Mouse (Mus musculus): ENCODE data around the gene Gm10260. TPM values are rescaled to one million over a fixed set of nuclear protein-coding genes. Genes with fewer than 3 reads are reported as not detected.

The Gm10260 gene
- polyA plus RNA-seq, 1 experiment, result 1.5 TPM

DNA sequence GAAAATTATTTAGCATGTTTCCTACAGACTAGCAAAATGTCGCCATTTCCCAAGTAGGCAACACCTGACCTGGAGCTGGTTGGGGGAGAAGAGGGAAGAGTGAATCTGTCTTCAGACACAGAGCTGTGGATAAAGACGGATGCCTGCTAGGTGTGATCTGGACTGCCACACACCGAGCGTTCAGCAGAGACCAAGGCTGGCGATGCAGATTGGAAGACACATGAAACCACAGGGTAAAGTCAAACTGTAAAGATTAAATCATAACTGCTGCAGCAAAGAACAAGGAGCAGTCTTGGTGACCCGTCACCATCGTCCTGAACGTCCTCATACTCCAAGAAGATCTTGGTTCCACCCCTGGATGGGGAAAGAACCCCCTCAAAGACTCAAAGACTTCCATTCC, 15.5 kb upstream of the Gm10260 start:
- Histone ChIP-seq H3K4me3 (replicated peaks; ENCODE audit: extremely low read depth, low read depth, low read length) (no peak overlapping the region), H3K4me1 (ENCODE audit: control insufficient read depth, insufficient read depth, low read length) (peaks cover 8% of the 10 kb centered on the region)
- TF ChIP-seq CTCF (IDR thresholded peaks at IDR 0.05; ENCODE audit: insufficient read depth, low read length) (no peak), POLR2A (IDR thresholded peaks at IDR 0.05; ENCODE audit: borderline replicate concordance, extremely low read depth, low read depth, low read length) (no peak)
- DNase-seq, result no peak
- 94% methylated on average over 8 of the region's 8 CpGs for WGBS

DNA sequence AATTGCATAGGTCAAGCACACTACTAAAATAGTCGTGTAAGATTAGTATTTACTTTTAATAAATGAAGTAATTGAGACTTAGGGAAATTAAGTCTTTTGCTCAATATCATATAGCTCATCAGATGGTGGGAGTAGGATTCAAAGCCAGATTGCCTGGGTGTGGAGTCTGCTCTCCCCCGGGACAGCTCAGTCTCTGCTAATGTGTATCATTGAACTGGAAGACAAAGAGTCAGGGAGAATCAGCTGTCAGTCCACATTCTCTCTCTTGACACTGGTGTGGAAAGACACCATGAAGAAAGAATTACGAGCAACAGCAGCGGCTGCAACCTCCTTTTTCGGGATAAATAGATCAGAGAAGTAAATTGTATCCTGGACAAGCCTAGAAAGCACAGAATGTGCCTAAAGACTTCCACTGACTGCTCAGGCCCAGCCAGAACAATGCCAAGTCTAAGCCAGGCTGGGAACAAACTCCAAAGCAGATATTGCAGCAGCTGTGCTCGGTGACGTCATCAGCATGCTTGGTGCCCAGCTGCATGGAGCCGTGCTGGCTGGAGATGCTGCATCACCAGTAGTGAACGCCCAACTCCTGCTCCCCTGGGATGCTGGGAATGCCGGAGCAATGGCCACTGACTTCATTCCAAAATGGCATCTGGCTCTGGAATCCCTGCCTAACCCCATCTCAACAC, 14.5 kb upstream of the Gm10260 start:
- no peak overlapping the region for H3K4me3 ChIP-seq (replicated peaks; ENCODE audit: extremely low read depth, low read depth, low read length)
- TF ChIP-seq POLR2A (IDR thresholded peaks at IDR 0.05; ENCODE audit: borderline replicate concordance, extremely low read depth, low read depth, low read length), result no peak
- H3K4me1 ChIP-seq (ENCODE audit: control insufficient read depth, insufficient read depth, low read length), result peaks cover 4% of the 10 kb centered on the region; the same call in 1 of the 2 replicates
- 73% methylated on average over 10 of the region's 10 CpGs for WGBS
- no peak for DNase-seq

DNA sequence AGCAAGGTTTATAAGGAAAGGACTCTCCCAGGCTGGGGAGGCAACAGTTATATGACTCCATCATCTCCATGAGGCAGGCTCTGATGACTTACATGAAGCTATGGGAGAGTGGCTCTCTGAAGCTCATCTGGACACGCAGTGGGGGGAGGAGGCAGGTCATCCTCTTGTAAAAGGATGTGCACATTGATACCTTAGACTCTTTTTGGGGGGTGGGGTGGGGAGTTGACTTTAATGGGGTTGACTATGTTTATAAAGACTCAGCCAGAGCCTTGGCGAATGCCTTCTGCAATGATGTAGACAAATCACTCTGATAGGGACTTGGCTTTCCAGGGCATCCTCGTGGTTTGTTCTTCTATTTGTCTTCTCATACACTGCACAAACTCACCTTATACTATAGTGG, 8.8 kb upstream of the Gm10260 start:
- Histone ChIP-seq H3K4me3 (replicated peaks; ENCODE audit: extremely low read depth, low read depth, low read length) (no peak overlapping the region), H3K4me1 (ENCODE audit: control insufficient read depth, insufficient read depth, low read length) (no peaks in the 10 kb centered on the region)
- 77% methylated on average over 3 of the region's 3 CpGs for WGBS
- no peak for TF ChIP-seq POLR2A (IDR thresholded peaks at IDR 0.05; ENCODE audit: borderline replicate concordance, extremely low read depth, low read depth, low read length)
- no peak for TF ChIP-seq CTCF (IDR thresholded peaks at IDR 0.05; ENCODE audit: insufficient read depth, low read length)
- DNase-seq, result no peak

DNA sequence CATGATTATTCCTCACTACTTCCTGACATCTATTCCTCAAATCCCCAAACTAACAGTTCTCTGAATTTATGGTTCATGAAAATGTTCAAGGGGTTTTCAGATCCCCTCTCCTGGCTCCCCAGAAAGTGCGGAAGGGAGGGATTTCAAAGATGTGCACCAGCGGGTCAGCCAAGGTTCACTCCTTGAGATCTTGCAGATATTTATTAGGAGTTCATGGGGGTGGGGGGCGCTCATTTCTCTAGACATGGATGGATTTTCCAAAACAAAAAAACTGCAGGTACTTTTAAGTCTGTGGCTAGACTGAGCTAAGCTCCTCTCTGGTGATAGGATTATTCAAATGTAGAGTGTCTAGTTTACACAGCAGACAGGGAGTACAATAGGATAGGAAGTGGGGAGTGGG, 8.4 kb upstream of the Gm10260 start:
- DNase-seq, result no peak
- no peak for TF ChIP-seq CTCF (IDR thresholded peaks at IDR 0.05; ENCODE audit: insufficient read depth, low read length)
- TF ChIP-seq POLR2A (IDR thresholded peaks at IDR 0.05; ENCODE audit: borderline replicate concordance, extremely low read depth, low read depth, low read length), result no peak
- H3K4me1 ChIP-seq (ENCODE audit: control insufficient read depth, insufficient read depth, low read length), result no peaks in the 10 kb centered on the region
- no peak overlapping the region for H3K4me3 ChIP-seq (replicated peaks; ENCODE audit: extremely low read depth, low read depth, low read length)
- WGBS, result 86% methylated on average over 3 of the region's 3 CpGs

GRCm38 (mm10) chr13:97768046-97768682, 7.7 kb upstream of the Gm10260 start:
- H3K4me1 ChIP-seq (ENCODE audit: control insufficient read depth, insufficient read depth, low read length), result no peaks in the 10 kb centered on the region
- DNase-seq, result no peak
- no peak for TF ChIP-seq POLR2A (IDR thresholded peaks at IDR 0.05; ENCODE audit: borderline replicate concordance, extremely low read depth, low read depth, low read length)
- TF ChIP-seq CTCF (IDR thresholded peaks at IDR 0.05; ENCODE audit: insufficient read depth, low read length), result no peak
- 78% methylated on average over 7 of the region's 7 CpGs for whole genome bisulfite sequencing
- H3K4me3 ChIP-seq (replicated peaks; ENCODE audit: extremely low read depth, low read depth, low read length), result no peak overlapping the region

- DNase-seq, result no peak
- 85% methylated on average over 3 of the region's 3 CpGs for WGBS
- Histone ChIP-seq H3K4me1 (ENCODE audit: control insufficient read depth, insufficient read depth, low read length) (no peaks in the 10 kb centered on the region), H3K4me3 (replicated peaks; ENCODE audit: extremely low read depth, low read depth, low read length) (no peak overlapping the region)
- no peak for TF ChIP-seq POLR2A (IDR thresholded peaks at IDR 0.05; ENCODE audit: borderline replicate concordance, extremely low read depth, low read depth, low read length)
- no peak for TF ChIP-seq CTCF (IDR thresholded peaks at IDR 0.05; ENCODE audit: insufficient read depth, low read length)
These were observed 6.2 kb upstream of the Gm10260 start for GRCm38 (mm10) chr13:97766600-97766999.

- 87% methylated on average over 2 of the region's 2 CpGs for WGBS
- TF ChIP-seq POLR2A (IDR thresholded peaks at IDR 0.05; ENCODE audit: borderline replicate concordance, extremely low read depth, low read depth, low read length) (no peak), CTCF (IDR thresholded peaks at IDR 0.05; ENCODE audit: insufficient read depth, low read length) (no peak)
- no peak for DNase-seq
These were observed 5.5 kb upstream of the Gm10260 start for GRCm38 (mm10) chr13:97765913-97766312.

GRCm38 (mm10) chr13:97764067-97764466, 3.6 kb upstream of the Gm10260 start:
- H3K4me3 ChIP-seq (replicated peaks; ENCODE audit: extremely low read depth, low read depth, low read length), result no peak overlapping the region
- no peak for DNase-seq
- 56% methylated on average over 7 of the region's 7 CpGs for WGBS
- H3K4me1 ChIP-seq (ENCODE audit: control insufficient read depth, insufficient read depth, low read length), result no peaks in the 10 kb centered on the region
- TF ChIP-seq POLR2A (IDR thresholded peaks at IDR 0.05; ENCODE audit: borderline replicate concordance, extremely low read depth, low read depth, low read length) (no peak), CTCF (IDR thresholded peaks at IDR 0.05; ENCODE audit: insufficient read depth, low read length) (no peak)

More at GRCm38 (mm10) chr13:97765913-97766312, 5.5 kb upstream of the Gm10260 start:
- H3K4me3 ChIP-seq (replicated peaks; ENCODE audit: extremely low read depth, low read depth, low read length), result no peak overlapping the region
- H3K4me1 ChIP-seq (ENCODE audit: control insufficient read depth, insufficient read depth, low read length), result no peaks in the 10 kb centered on the region

- 70% methylated on average over 6 of the region's 6 CpGs for WGBS
- TF ChIP-seq CTCF (IDR thresholded peaks at IDR 0.05; ENCODE audit: insufficient read depth, low read length) (no peak), POLR2A (IDR thresholded peaks at IDR 0.05; ENCODE audit: borderline replicate concordance, extremely low read depth, low read depth, low read length) (no peak)
- Histone ChIP-seq H3K4me3 (replicated peaks; ENCODE audit: extremely low read depth, low read depth, low read length) (no peak overlapping the region), H3K4me1 (ENCODE audit: control insufficient read depth, insufficient read depth, low read length) (no peaks in the 10 kb centered on the region)
- DNase-seq, result no peak
These were observed 3.0 kb upstream of the Gm10260 start for GRCm38 (mm10) chr13:97763436-97763835.

DNA sequence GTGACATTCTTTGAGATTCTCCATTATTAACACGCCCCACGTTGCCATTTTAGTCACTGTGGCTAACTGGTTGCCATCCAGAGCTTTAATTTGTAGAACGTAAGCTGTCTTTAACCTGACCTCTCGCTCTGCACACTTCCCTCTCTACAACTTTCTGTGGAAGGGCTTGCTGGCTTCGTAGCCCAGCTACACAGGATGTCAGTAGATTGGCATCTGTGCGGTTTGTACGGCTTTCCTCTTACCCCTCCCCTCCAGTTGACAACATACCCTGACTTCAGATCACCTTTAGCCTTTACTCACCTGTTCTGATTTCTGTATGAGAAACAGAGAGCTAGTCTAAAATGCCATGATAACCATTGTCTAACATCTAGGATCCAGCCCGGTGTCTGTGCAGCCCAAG, 1.7 kb upstream of the Gm10260 start:
- no peak overlapping the region for H3K4me3 ChIP-seq (replicated peaks; ENCODE audit: extremely low read depth, low read depth, low read length)
- WGBS, result 89% methylated on average over 8 of the region's 8 CpGs
- TF ChIP-seq POLR2A (IDR thresholded peaks at IDR 0.05; ENCODE audit: borderline replicate concordance, extremely low read depth, low read depth, low read length) (no peak), CTCF (IDR thresholded peaks at IDR 0.05; ENCODE audit: insufficient read depth, low read length) (no peak)
- no peaks in the 10 kb centered on the region for H3K4me1 ChIP-seq (ENCODE audit: control insufficient read depth, insufficient read depth, low read length)
- DNase-seq, result no peak
